Mouse (Mus musculus): ENCODE results near the gene Selenow. TPM values are rescaled to one million over a fixed set of nuclear protein-coding genes. Genes with fewer than 3 reads are reported as not detected.

Selenow gene
- polyA plus RNA-seq, 1 experiment from 2014 or later, result 981 TPM

GRCm38 (mm10) chr7:15912183-15912582, 10.0 kb downstream of the Selenow start:
- Histone ChIP-seq H3K9ac (replicated peaks; ENCODE audit: low read length) (no peak overlapping the region), H3K4me1 (ENCODE audit: control insufficient read depth, insufficient read depth, low read length) (no peaks in the 10 kb centered on the region), H3K9me3 (replicated peaks; ENCODE audit: control insufficient read depth, low read length) (no peaks in the 10 kb centered on the region), H3K36me3 (replicated peaks; ENCODE audit: control insufficient read depth, insufficient read depth, low read depth, low read length) (no peaks in the 10 kb centered on the region), H3K27me3 (ENCODE audit: control insufficient read depth, insufficient read depth, low read length) (no peaks in the 10 kb centered on the region), H3K4me3 (ENCODE audit: low read depth, low read length) (no peak overlapping the region), H3K27ac (replicated peaks; ENCODE audit: low read depth, low read length) (no peak overlapping the region), H3K4me2 (ENCODE audit: low read depth, low read length) (no peak overlapping the region)
- peak; percentile 93 for DNase-seq (ENCODE audit: low spot score)
- 3% methylated on average over 4 of the region's 4 CpGs for WGBS
- ATAC-seq (replicated peaks; ENCODE audit: insufficient number of reproducible peaks, low FRiP score, low TSS enrichment, low read depth), result peak; percentile 70

GRCm38 (mm10) chr7:15910521-15910920, 11.7 kb downstream of the Selenow start:
- no peak overlapping the region for H3K27ac ChIP-seq (replicated peaks; ENCODE audit: low read depth, low read length)
- DNase-seq (ENCODE audit: low spot score) (no peak), ATAC-seq (replicated peaks; ENCODE audit: insufficient number of reproducible peaks, low FRiP score, low TSS enrichment, low read depth) (no peak)
- H3K4me1 ChIP-seq (ENCODE audit: control insufficient read depth, insufficient read depth, low read length), result no peaks in the 10 kb centered on the region
- no peak overlapping the region for H3K9ac ChIP-seq (replicated peaks; ENCODE audit: low read length)
- no peak overlapping the region for H3K4me2 ChIP-seq (ENCODE audit: low read depth, low read length)
- no peaks in the 10 kb centered on the region for H3K9me3 ChIP-seq (replicated peaks; ENCODE audit: control insufficient read depth, low read length)
- no peaks in the 10 kb centered on the region for H3K36me3 ChIP-seq (replicated peaks; ENCODE audit: control insufficient read depth, insufficient read depth, low read depth, low read length)
- H3K4me3 ChIP-seq (ENCODE audit: low read depth, low read length), result no peak overlapping the region
- no peaks in the 10 kb centered on the region for H3K27me3 ChIP-seq (ENCODE audit: control insufficient read depth, insufficient read depth, low read length)
- 82% methylated on average over 5 of the region's 5 CpGs for WGBS

- Histone ChIP-seq H3K9ac (replicated peaks; ENCODE audit: low read length) (no peak overlapping the region), H3K27me3 (ENCODE audit: control insufficient read depth, insufficient read depth, low read length) (no peaks in the 10 kb centered on the region), H3K9me3 (replicated peaks; ENCODE audit: control insufficient read depth, low read length) (no peaks in the 10 kb centered on the region), H3K4me1 (ENCODE audit: control insufficient read depth, insufficient read depth, low read length) (no peaks in the 10 kb centered on the region), H3K4me3 (ENCODE audit: low read depth, low read length) (no peak overlapping the region), H3K27ac (replicated peaks; ENCODE audit: low read depth, low read length) (no peak overlapping the region), H3K4me2 (ENCODE audit: low read depth, low read length) (no peak overlapping the region), H3K36me3 (replicated peaks; ENCODE audit: control insufficient read depth, insufficient read depth, low read depth, low read length) (no peaks in the 10 kb centered on the region)
- DNase-seq (ENCODE audit: low spot score), result no peak
- WGBS, result 79% methylated on average over 8 of the region's 8 CpGs
- ATAC-seq (replicated peaks; ENCODE audit: insufficient number of reproducible peaks, low FRiP score, low TSS enrichment, low read depth), result no peak
Observed at GRCm38 (mm10) chr7:15907971-15908590, 14.1 kb downstream of the Selenow start.

GRCm38 (mm10) chr7:15906602-15907001, 15.6 kb downstream of the Selenow start:
- Histone ChIP-seq H3K36me3 (replicated peaks; ENCODE audit: control insufficient read depth, insufficient read depth, low read depth, low read length) (no peaks in the 10 kb centered on the region), H3K27me3 (ENCODE audit: control insufficient read depth, insufficient read depth, low read length) (no peaks in the 10 kb centered on the region), H3K27ac (replicated peaks; ENCODE audit: low read depth, low read length) (no peak overlapping the region), H3K9me3 (replicated peaks; ENCODE audit: control insufficient read depth, low read length) (no peaks in the 10 kb centered on the region), H3K9ac (replicated peaks; ENCODE audit: low read length) (no peak overlapping the region), H3K4me3 (ENCODE audit: low read depth, low read length) (no peak overlapping the region), H3K4me2 (ENCODE audit: low read depth, low read length) (no peak overlapping the region), H3K4me1 (ENCODE audit: control insufficient read depth, insufficient read depth, low read length) (no peaks in the 10 kb centered on the region)
- ATAC-seq (replicated peaks; ENCODE audit: insufficient number of reproducible peaks, low FRiP score, low TSS enrichment, low read depth), result no peak
- DNase-seq (ENCODE audit: low spot score), result no peak
- WGBS, result 83% methylated on average over 1 of the region's 1 CpGs

GRCm38 (mm10) chr7:15905861-15906260, 16.3 kb downstream of the Selenow start:
- Histone ChIP-seq H3K36me3 (replicated peaks; ENCODE audit: control insufficient read depth, insufficient read depth, low read depth, low read length) (no peaks in the 10 kb centered on the region), H3K4me3 (ENCODE audit: low read depth, low read length) (no peak overlapping the region), H3K27ac (replicated peaks; ENCODE audit: low read depth, low read length) (no peak overlapping the region), H3K27me3 (ENCODE audit: control insufficient read depth, insufficient read depth, low read length) (no peaks in the 10 kb centered on the region), H3K4me2 (ENCODE audit: low read depth, low read length) (no peak overlapping the region), H3K4me1 (ENCODE audit: control insufficient read depth, insufficient read depth, low read length) (no peaks in the 10 kb centered on the region), H3K9ac (replicated peaks; ENCODE audit: low read length) (no peak overlapping the region), H3K9me3 (replicated peaks; ENCODE audit: control insufficient read depth, low read length) (no peaks in the 10 kb centered on the region)
- ATAC-seq (replicated peaks; ENCODE audit: insufficient number of reproducible peaks, low FRiP score, low TSS enrichment, low read depth), result no peak
- WGBS, result 72% methylated on average over 7 of the region's 7 CpGs
- DNase-seq (ENCODE audit: low spot score), result no peak

GRCm38 (mm10) chr7:15901366-15902048, 20.7 kb downstream of the Selenow start:
- no peaks in the 10 kb centered on the region for H3K4me1 ChIP-seq (ENCODE audit: control insufficient read depth, insufficient read depth, low read length)
- ATAC-seq (replicated peaks; ENCODE audit: insufficient number of reproducible peaks, low FRiP score, low TSS enrichment, low read depth) (no peak), DNase-seq (ENCODE audit: low spot score) (no peak)
- no peak overlapping the region for H3K4me3 ChIP-seq (ENCODE audit: low read depth, low read length)
- WGBS, result 81% methylated on average over 9 of the region's 9 CpGs
- H3K4me2 ChIP-seq (ENCODE audit: low read depth, low read length), result no peak overlapping the region
- no peak overlapping the region for H3K27ac ChIP-seq (replicated peaks; ENCODE audit: low read depth, low read length)
- no peak overlapping the region for H3K9ac ChIP-seq (replicated peaks; ENCODE audit: low read length)
- H3K9me3 ChIP-seq (replicated peaks; ENCODE audit: control insufficient read depth, low read length), result no peaks in the 10 kb centered on the region
- no peaks in the 10 kb centered on the region for H3K27me3 ChIP-seq (ENCODE audit: control insufficient read depth, insufficient read depth, low read length)
- H3K36me3 ChIP-seq (replicated peaks; ENCODE audit: control insufficient read depth, insufficient read depth, low read depth, low read length), result no peaks in the 10 kb centered on the region

GRCm38 (mm10) chr7:15894251-15894650, 28.0 kb downstream of the Selenow start:
- H3K9ac ChIP-seq (replicated peaks; ENCODE audit: low read length), result no peak overlapping the region
- no peak overlapping the region for H3K4me2 ChIP-seq (ENCODE audit: low read depth, low read length)
- no peaks in the 10 kb centered on the region for H3K36me3 ChIP-seq (replicated peaks; ENCODE audit: control insufficient read depth, insufficient read depth, low read depth, low read length)
- no peaks in the 10 kb centered on the region for H3K4me1 ChIP-seq (ENCODE audit: control insufficient read depth, insufficient read depth, low read length)
- H3K9me3 ChIP-seq (replicated peaks; ENCODE audit: control insufficient read depth, low read length), result no peaks in the 10 kb centered on the region
- H3K4me3 ChIP-seq (ENCODE audit: low read depth, low read length), result no peak overlapping the region
- 85% methylated on average over 1 of the region's 1 CpGs for WGBS
- ATAC-seq (replicated peaks; ENCODE audit: insufficient number of reproducible peaks, low FRiP score, low TSS enrichment, low read depth) (no peak), DNase-seq (ENCODE audit: low spot score) (no peak)
- H3K27me3 ChIP-seq (ENCODE audit: control insufficient read depth, insufficient read depth, low read length), result no peaks in the 10 kb centered on the region
- H3K27ac ChIP-seq (replicated peaks; ENCODE audit: low read depth, low read length), result no peak overlapping the region

- H3K27me3 ChIP-seq (ENCODE audit: control insufficient read depth, insufficient read depth, low read length), result no peaks in the 10 kb centered on the region
- H3K27ac ChIP-seq (replicated peaks; ENCODE audit: low read depth, low read length), result no peak overlapping the region
- H3K4me1 ChIP-seq (ENCODE audit: control insufficient read depth, insufficient read depth, low read length), result no peaks in the 10 kb centered on the region
- no peak for DNase-seq (ENCODE audit: low spot score)
- no peaks in the 10 kb centered on the region for H3K36me3 ChIP-seq (replicated peaks; ENCODE audit: control insufficient read depth, insufficient read depth, low read depth, low read length)
- WGBS, result 84% methylated on average over 2 of the region's 2 CpGs
- no peaks in the 10 kb centered on the region for H3K9me3 ChIP-seq (replicated peaks; ENCODE audit: control insufficient read depth, low read length)
- no peak overlapping the region for H3K4me3 ChIP-seq (ENCODE audit: low read depth, low read length)
- no peak for ATAC-seq (replicated peaks; ENCODE audit: insufficient number of reproducible peaks, low FRiP score, low TSS enrichment, low read depth)
- H3K4me2 ChIP-seq (ENCODE audit: low read depth, low read length), result no peak overlapping the region
- no peak overlapping the region for H3K9ac ChIP-seq (replicated peaks; ENCODE audit: low read length)
Observed at GRCm38 (mm10) chr7:15884127-15884526, 38.1 kb downstream of the Selenow start.

Data from embryonic facial prominence, embryonic 11.5 days (tissue).